Mouse (Mus musculus) heart, embryonic 11.5 days (tissue): ENCODE data around the gene Wsb2. TPM values are rescaled to one million over a fixed set of nuclear protein-coding genes. Genes with fewer than 3 reads are reported as not detected.
A peak's percentile ranks its signal among the peaks of the same experiment; 100 is the strongest.

Experiments used
- ATAC-seq: fragments of 200-750 bp; cut with Nextera tagmentation; replicated peaks from 2 replicates; pipeline ENCODE4 v1.8.0; 2017; ENCODE audit warnings: moderate library complexity; ENCODE audit not compliant: insufficient number of reproducible peaks, low FRiP score, low TSS enrichment
- H3K27ac ChIP-seq: fragments of 300-500 bp; sonication (generic); 2 replicates; pipeline ENCODE4 v1.5.1; 2014; ENCODE audit warnings: mild to moderate bottlenecking, low read depth, low read length
- H3K27me3 ChIP-seq: fragments of 300-500 bp; sonication (generic); 2 replicates; pipeline ENCODE4 v1.6.1; 2014; ENCODE audit warnings: mild to moderate bottlenecking, low read length, mixed read lengths; ENCODE audit not compliant: control insufficient read depth, insufficient read depth
- H3K36me3 ChIP-seq: fragments of 300-500 bp; sonication (generic); 2 replicates; pipeline ENCODE4 v1.6.1; 2014; ENCODE audit warnings: mild to moderate bottlenecking, low read length, moderate library complexity, mixed read lengths; ENCODE audit not compliant: control insufficient read depth, insufficient read depth
- H3K4me1 ChIP-seq: fragments of 300-500 bp; sonication (generic); 2 replicates; pipeline ENCODE4 v1.6.1; 2014; ENCODE audit warnings: low read length; ENCODE audit not compliant: control insufficient read depth, insufficient read depth
- H3K4me2 ChIP-seq: fragments of 300-500 bp; sonication (generic); 2 replicates; pipeline ENCODE4 v1.6.1; 2014; ENCODE audit warnings: mild to moderate bottlenecking, moderate library complexity
- H3K4me3 ChIP-seq: fragments of 300-500 bp; sonication (generic); 2 replicates; pipeline ENCODE4 v1.5.1; 2014; ENCODE audit warnings: low read depth, low read length
- H3K9ac ChIP-seq: fragments of 300-500 bp; sonication (generic); 2 replicates; pipeline ENCODE4 v1.6.1; 2014; ENCODE audit warnings: mild to moderate bottlenecking, low read depth, low read length, moderate library complexity
- H3K9me3 ChIP-seq: fragments of 300-500 bp; sonication (generic); replicated peaks from 2 replicates; pipeline ENCODE4 v1.6.1; 2016; ENCODE audit warnings: low read length; ENCODE audit not compliant: control insufficient read depth
- WGBS: fragments of 180-500 bp; shearing (Covaris S2); extraction: QIAGEN DNeasy Blood & Tissue Kit; methylation state at CpG from one replicate; pipeline ENCODE4 v1.1.7; 2014; ENCODE audit not compliant: insufficient replicate concordance; 5-methylcytosine and 5-hydroxymethylcytosine counted together
- polyA plus RNA-seq: library from polyadenylated mRNA; unstranded; fragments of >200 nt; fragmentation: Nextera tagmentation; extraction: Ambion mirVana; gene quantifications from 2 replicates; pipeline ENCODE4 v1.2.1, GENCODE M21; 2014

The Wsb2 gene
- 77.0 and 88.9 TPM in 2 replicates for polyA plus RNA-seq

GRCm38 (mm10) chr5:117357129-117357477 lies at the start of gene Wsb2:
Wsb2 (plus strand) TSS chr5:117357304.
- peaks cover 39% of the 10 kb centered on the region for H3K4me1 ChIP-seq
- peak; percentile 79 for ATAC-seq
- WGBS, result 0% methylated on average over 12 of the region's 54 CpGs

GRCm38 (mm10) chr5:117307699-117308098 lies 49.4 kb upstream of the Wsb2 start:
- no peak for ATAC-seq
- H3K4me3 ChIP-seq, result no peak overlapping the region
- H3K9ac ChIP-seq, result no peak overlapping the region
- no peaks in the 10 kb centered on the region for H3K27me3 ChIP-seq
- H3K36me3 ChIP-seq, result no peaks in the 10 kb centered on the region
- H3K9me3 ChIP-seq, result no peaks in the 10 kb centered on the region
- no peak overlapping the region; the same call in 1 of the 2 replicates for H3K4me2 ChIP-seq
- no peak overlapping the region for H3K27ac ChIP-seq
- no peaks in the 10 kb centered on the region for H3K4me1 ChIP-seq
- 25% methylated on average over 11 of the region's 11 CpGs for WGBS

More at GRCm38 (mm10) chr5:117357129-117357477, at the start of gene Wsb2:
- Histone ChIP-seq H3K4me2 (peak within 1 kb of the TSS; percentile 75), H3K9me3 (no peaks in the 10 kb centered on the region), H3K27ac (peak within 1 kb of the TSS; percentile 88), H3K4me3 (peak within 1 kb of the TSS; percentile 59), H3K27me3 (no peaks in the 10 kb centered on the region), H3K9ac (peak within 1 kb of the TSS; percentile 81), H3K36me3 (no peaks in the 10 kb centered on the region)

- Histone ChIP-seq H3K4me1 (peaks cover 11% of the 10 kb centered on the region), H3K27ac (no peak overlapping the region), H3K9ac (no peak overlapping the region), H3K9me3 (no peaks in the 10 kb centered on the region), H3K27me3 (no peaks in the 10 kb centered on the region; the same call in 1 of the 2 replicates), H3K36me3 (no peaks in the 10 kb centered on the region), H3K4me3 (peak overlapping the region; percentile 31), H3K4me2 (peak overlapping the region; percentile 62)
- 15% methylated on average over 14 of the region's 14 CpGs for WGBS
- no peak for ATAC-seq
These were observed 43.7 kb upstream of the Wsb2 start for GRCm38 (mm10) chr5:117313420-117313819.

- Histone ChIP-seq H3K4me2 (peak overlapping the region; percentile 62), H3K4me1 (peaks cover 11% of the 10 kb centered on the region), H3K36me3 (no peaks in the 10 kb centered on the region), H3K9me3 (no peaks in the 10 kb centered on the region), H3K4me3 (peak overlapping the region; percentile 31), H3K27me3 (no peaks in the 10 kb centered on the region; the same call in 1 of the 2 replicates), H3K27ac (no peak overlapping the region), H3K9ac (no peak overlapping the region)
- 26% methylated on average over 10 of the region's 10 CpGs for WGBS
- ATAC-seq, result no peak
These were observed 43.2 kb upstream of the Wsb2 start for GRCm38 (mm10) chr5:117313909-117314308.

GRCm38 (mm10) chr5:117314587-117315428 lies 42.3 kb upstream of the Wsb2 start:
- H3K4me2 ChIP-seq, result peak overlapping the region; percentile 8; the same call in 1 of the 2 replicates
- no peaks in the 10 kb centered on the region for H3K9me3 ChIP-seq
- H3K4me1 ChIP-seq, result peaks cover 11% of the 10 kb centered on the region
- no peak overlapping the region for H3K27ac ChIP-seq
- no peak overlapping the region for H3K4me3 ChIP-seq
- 27% methylated on average over 9 of the region's 9 CpGs for WGBS
- no peaks in the 10 kb centered on the region for H3K36me3 ChIP-seq
- H3K27me3 ChIP-seq, result no peaks in the 10 kb centered on the region; the same call in 1 of the 2 replicates
- 0 out of 2 replicates have a peak overlapping the region, but pooled peaks have one; percentile 22 for H3K9ac ChIP-seq
- ATAC-seq, result no peak

- H3K4me2 ChIP-seq, result peak within 1 kb of the TSS; percentile 95
- H3K4me3 ChIP-seq, result peak within 1 kb of the TSS; percentile 78
- peak within 1 kb of the TSS; percentile 88 for H3K9ac ChIP-seq
- H3K27ac ChIP-seq, result peak within 1 kb of the TSS; percentile 65
- ATAC-seq, result peak; percentile 72
- no peaks in the 10 kb centered on the region for H3K9me3 ChIP-seq
- no peaks in the 10 kb centered on the region for H3K36me3 ChIP-seq
- WGBS, result under 1% methylated on average over 75 of the region's 81 CpGs
- H3K27me3 ChIP-seq, result no peaks in the 10 kb centered on the region; the same call in 1 of the 2 replicates
- H3K4me1 ChIP-seq, result peaks cover 11% of the 10 kb centered on the region
These were observed 38.1 kb upstream of the Wsb2 start, which contains the start of gene Vsig10 for GRCm38 (mm10) chr5:117318741-117319629. Vsig10 (plus strand) TSS chr5:117319083.

GRCm38 (mm10) chr5:117323751-117324150 lies 33.4 kb upstream of the Wsb2 start:
- no peaks in the 10 kb centered on the region for H3K4me1 ChIP-seq
- H3K9ac ChIP-seq, result no peak overlapping the region
- no peak overlapping the region for H3K27ac ChIP-seq
- H3K9me3 ChIP-seq, result no peaks in the 10 kb centered on the region
- no peaks in the 10 kb centered on the region for H3K27me3 ChIP-seq
- H3K36me3 ChIP-seq, result no peaks in the 10 kb centered on the region
- 77% methylated on average over 9 of the region's 9 CpGs for WGBS
- H3K4me2 ChIP-seq, result no peak overlapping the region
- no peak overlapping the region for H3K4me3 ChIP-seq
- ATAC-seq, result no peak

- no peaks in the 10 kb centered on the region for H3K27me3 ChIP-seq
- no peak for ATAC-seq
These were observed 30.7 kb upstream of the Wsb2 start for GRCm38 (mm10) chr5:117326408-117326807.

More at GRCm38 (mm10) chr5:117326408-117326807, 30.7 kb upstream of the Wsb2 start:
- Histone ChIP-seq H3K4me1 (no peaks in the 10 kb centered on the region), H3K9me3 (no peaks in the 10 kb centered on the region), H3K9ac (no peak overlapping the region), H3K4me2 (no peak overlapping the region), H3K4me3 (no peak overlapping the region), H3K27ac (no peak overlapping the region), H3K36me3 (no peaks in the 10 kb centered on the region)
- 54% methylated on average over 6 of the region's 6 CpGs for WGBS
